Mouse (Mus musculus): ENCODE data around the gene Actl11. TPM values are rescaled to one million over a fixed set of nuclear protein-coding genes. Genes with fewer than 3 reads are reported as not detected.
A peak's percentile ranks its signal among the peaks of the same experiment; 100 is the strongest.

The Actl11 gene
- not detected for total RNA-seq (2021)
- long read RNA-seq, experiment 1, result 0 reads
- long read RNA-seq, experiment 2, result 0 reads

DNA sequence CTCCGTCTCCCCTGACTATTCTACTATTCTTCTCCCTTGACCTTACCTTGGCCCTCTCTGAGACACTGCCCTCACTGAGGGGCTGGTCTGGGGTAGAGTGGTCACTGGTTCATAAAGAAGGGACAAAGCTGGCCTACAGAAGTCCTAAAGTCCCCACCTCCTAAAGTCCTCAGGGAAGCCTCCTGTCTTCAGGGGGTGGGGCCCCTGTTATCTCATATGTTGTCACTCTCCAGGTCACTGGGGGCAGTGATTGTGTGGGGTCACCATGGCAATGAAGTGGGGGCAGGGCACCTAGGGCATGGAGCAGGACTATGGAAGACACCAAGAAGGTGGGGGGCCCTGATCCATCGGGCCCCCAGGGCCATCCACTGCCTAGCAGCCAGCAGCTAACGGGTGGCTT is at the start of gene Actl11:
Actl11 (plus strand) TSS at position 301 of the 400 bp plus-strand sequence.
- DNase-seq (ENCODE audit: low spot score in 2 of 2), result no peak

DNA sequence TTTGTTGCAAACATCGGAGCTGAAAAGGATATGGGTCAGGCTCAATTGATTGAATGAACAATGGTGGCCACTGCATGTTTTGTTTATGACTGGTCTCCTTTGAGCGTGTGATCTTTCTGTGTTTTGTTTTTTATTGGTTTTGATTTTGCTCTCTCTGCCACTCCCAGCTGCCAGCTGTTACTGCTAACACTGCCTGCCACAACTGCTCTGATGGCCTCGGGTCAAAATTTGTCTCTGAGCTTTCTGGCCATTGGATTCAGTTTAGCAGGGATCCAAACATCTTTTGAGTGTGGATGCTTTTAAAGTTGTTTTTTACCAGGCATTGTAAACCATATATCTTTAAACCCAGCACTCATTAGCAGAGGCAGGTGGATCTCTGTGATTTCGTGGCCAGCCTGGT is 47.9 kb upstream of the Actl11 start:
- no peak for DNase-seq (ENCODE audit: low spot score in 2 of 2)

DNA sequence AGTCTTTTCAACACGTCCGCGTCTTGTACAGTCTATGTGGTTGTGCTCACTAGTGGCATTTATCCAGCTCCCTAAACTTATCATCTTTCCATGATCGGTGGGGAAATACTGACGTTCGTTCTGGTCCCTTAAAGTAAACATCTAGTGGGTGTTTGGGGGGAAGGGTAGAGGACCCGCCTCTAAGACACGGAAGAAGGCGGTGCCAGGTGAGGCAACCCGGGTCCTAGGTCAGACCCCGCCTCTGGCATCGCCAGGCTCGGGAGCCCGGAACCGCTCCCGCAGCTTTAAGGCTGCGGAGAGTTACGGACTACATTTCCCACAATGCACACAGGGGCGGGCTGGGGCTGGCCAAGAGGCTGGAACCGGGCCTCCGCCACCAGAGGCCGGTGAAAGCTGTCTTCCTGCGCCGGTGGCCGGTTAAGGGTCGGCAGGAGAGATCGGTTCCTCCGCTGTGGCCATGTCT is 40.4 kb upstream of the Actl11 start, which contains the start of gene Mon1a:
Mon1a (plus strand) TSS at position 348 of the 463 bp plus-strand sequence.
- DNase-seq (ENCODE audit: low spot score in 2 of 2), result peak; percentile 63 to 76

DNA sequence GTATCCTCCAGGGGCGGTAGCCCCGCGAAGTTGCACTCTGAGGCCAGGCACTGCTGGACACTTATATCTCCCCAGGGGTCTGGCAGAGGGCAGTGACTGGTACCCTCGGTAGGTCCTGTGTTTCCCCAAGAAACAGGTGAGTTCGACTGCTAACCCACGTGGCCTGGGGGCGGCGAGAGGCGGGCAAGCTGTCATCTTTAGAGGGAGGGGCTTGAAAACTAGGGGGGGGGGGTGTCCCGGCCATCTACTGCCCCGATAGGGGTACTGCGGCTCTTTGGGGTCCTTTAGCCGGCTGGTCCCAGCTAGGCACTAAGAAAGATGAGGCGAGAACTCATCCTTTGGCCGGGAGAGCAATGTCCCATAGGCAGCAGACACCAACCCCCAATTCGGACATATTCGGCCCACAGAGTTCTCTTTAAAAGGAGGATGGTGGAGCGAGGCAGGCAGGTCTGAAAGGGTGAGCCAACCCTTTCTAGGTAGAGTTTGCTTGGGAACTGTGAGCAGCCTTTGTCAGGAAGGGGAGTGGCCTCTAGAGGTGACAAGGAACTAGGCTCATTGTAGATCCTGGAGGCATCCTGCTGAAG is 39.9 kb upstream of the Actl11 start:
- DNase-seq (ENCODE audit: low spot score in 2 of 2), result no peak

DNA sequence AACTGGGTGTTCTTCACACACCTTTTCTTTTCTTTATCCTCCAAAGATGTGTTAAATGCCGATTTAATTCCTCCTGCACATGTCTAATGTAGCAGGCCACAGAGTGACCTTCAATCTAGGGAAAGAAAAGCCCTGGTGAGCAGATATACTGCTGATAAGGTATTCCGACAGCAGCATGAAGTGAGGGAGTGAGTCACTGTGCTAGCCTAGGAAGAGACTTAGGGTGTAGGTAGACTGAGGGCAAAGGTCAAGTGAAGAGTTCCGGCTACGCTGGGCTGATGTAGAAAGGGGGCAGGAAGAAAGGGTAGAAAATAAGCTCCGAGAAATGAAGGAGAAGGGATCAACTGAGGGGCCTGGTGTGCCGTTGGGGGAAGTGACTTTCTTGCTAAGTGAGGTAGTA is 38.0 kb upstream of the Actl11 start:
- DNase-seq (ENCODE audit: low spot score in 2 of 2), result no peak

DNA sequence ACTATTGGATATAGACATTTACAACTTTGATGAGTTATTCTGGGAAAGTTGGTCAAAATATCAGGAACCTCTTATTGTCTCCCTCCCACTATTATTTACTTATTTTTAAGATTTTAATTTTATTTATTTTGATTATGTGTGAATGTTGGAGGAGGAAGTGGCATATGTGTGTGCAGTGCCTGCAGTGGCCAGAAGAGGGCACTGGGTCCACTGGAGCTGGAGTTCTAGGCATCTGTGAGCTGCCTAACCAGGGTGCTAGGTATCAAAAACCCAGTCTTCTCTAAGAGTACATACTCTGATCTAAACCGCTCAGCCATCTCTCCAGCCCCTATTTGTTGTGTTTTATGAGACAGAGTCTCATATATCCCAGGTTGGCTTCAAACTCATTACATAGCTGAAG is 37.2 kb upstream of the Actl11 start:
- DNase-seq (ENCODE audit: low spot score in 2 of 2), result no peak

DNA sequence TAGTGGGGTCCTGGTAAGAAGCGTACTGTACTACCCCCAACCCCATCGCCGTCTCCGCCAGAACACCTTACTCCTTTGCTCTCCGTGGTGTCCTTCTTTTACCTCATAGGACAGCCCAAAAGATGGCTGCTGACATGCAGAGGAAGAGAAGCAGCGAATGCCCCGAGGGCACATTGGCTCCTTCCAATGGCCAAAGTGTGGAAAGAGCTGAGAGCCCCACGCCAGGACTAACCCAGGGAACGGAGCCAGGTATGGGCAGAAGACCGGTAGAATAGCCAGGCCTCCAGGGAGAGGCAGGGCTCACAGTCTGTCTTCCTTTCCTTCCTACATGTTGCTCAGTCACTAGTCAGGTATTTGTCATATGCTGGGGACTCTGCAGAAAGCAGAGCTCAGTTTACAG is 29.7 kb upstream of the Actl11 start:
- DNase-seq (ENCODE audit: low spot score in 2 of 2), result no peak

DNA sequence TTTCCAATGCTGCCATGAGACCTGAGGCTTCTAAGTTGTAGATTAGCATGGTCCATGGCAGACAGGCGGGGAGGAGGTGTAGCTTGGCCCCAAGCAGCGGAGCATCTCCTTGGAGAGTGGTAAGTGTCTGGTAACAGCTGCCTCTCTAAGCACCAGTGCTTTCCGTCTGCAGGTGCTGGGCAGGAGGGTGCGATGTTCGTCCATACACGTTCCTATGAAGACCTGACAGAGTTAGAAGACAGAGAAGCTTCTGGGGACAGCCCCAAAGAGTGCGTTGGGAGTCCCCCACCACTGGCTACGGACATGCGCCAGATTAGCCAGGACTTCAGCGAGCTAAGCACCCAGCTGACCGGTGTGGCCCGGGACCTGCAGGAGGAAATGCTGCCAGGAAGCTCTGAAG is 28.4 kb upstream of the Actl11 start:
- no peak for DNase-seq (ENCODE audit: low spot score in 2 of 2)

DNA sequence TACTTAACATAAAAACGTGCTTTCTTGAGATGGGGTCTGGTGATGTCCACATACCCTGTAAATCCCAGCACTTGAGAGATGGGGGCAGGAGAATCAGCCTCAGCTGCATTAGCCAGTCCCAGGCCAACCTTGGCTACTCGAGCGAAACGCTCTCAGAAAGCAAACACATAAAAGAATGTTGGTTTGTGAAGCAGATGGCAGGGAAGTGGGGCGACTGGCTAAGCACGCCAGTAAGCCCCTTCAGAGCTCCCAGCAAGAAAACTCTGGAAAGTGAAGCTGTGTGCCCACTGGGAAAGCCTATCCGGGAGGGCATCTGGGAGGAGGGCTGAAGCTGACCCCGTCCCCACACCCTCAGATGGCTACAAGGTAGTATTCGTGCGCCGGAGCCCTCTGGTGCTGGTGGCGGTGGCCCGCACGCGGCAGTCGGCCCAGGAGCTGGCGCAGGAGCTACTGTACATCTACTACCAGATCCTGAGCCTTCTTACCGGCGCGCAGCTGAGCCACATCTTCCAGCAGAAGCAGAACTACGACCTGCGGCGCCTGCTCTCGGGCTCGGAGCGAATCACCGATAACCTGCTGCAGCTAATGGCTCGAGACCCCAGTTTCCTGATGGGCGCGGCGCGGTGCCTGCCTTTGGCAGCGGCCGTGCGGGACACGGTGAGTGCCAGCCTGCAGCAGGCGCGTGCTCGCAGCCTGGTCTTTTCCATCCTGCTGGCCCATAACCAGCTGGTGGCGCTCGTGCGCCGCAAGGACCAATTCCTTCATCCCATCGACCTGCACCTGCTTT is 27.2 kb upstream of the Actl11 start:
- no peak for DNase-seq (ENCODE audit: low spot score in 2 of 2)

DNA sequence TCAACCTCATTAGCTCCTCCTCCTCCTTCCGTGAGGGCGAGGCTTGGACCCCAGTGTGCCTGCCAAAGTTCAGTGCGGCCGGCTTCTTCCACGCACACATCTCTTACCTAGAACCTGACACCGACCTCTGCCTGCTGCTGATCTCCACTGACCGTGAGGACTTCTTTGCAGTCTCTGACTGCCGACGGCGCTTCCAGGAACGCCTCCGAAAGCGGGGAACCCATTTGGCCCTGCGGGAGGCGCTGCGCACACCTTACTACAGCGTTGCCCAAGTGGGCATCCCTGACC is 26.7 kb upstream of the Actl11 start:
- DNase-seq (ENCODE audit: low spot score in 2 of 2), result no peak

DNA sequence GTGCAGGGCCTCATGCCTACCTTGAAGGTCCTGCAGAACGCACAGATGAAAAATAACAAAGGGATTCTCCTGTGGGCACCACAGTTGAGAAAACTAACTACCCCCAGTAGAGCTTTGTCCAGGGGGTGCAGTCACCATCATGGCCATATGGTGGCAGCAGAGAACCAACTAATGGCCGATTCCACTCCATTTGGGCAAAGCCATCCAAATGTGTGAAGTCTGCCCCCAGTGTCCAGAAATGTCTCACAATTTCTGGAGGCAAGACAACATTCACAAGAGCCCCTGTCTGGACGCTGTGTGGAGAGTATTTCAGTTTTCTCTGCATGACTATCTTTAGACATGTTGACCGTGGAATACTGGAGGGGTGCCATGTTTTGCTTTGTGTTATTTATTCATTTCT is 23.5 kb upstream of the Actl11 start:
- DNase-seq (ENCODE audit: low spot score in 2 of 2), result peak; percentile 73 to 80

DNA sequence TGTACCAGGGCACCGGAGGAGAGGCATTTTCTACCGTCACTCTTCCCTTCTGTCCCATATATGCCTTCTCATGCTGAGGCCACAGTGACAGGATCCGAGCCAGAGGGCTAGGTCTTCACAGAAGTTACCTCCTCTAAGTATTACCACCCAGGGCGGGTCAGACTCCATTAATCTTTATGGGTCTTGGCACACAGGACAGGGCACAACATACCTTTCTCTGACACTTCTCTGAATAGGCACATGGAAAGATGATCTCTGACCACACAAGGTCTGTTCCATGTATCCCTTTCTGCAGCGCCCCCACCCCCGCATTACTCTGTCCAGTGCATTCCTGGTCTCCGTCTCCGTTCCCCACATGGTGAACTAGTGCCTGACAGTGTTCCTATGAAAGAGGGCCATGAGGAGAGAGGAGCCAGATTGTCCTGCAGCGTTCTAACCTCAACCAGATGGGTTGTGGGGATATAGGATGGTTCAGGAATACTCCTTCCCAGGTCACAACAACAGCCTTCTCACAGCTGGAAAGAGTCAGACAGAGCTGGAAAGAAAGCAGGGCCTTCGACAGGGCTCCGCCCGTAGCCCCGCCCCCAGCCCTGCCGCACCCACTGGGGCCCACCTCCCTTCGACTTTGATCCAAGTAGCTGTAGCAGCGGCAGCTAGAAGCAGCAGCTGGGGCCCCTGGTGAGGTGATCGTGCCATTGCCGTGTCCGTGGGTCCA is 21.9 kb upstream of the Actl11 start, which contains the start of gene Mst1r:
Mst1r (plus strand) TSS at position 622 of the 715 bp plus-strand sequence.
- peak; percentile 50 to 55 for DNase-seq (ENCODE audit: low spot score in 2 of 2)

DNA sequence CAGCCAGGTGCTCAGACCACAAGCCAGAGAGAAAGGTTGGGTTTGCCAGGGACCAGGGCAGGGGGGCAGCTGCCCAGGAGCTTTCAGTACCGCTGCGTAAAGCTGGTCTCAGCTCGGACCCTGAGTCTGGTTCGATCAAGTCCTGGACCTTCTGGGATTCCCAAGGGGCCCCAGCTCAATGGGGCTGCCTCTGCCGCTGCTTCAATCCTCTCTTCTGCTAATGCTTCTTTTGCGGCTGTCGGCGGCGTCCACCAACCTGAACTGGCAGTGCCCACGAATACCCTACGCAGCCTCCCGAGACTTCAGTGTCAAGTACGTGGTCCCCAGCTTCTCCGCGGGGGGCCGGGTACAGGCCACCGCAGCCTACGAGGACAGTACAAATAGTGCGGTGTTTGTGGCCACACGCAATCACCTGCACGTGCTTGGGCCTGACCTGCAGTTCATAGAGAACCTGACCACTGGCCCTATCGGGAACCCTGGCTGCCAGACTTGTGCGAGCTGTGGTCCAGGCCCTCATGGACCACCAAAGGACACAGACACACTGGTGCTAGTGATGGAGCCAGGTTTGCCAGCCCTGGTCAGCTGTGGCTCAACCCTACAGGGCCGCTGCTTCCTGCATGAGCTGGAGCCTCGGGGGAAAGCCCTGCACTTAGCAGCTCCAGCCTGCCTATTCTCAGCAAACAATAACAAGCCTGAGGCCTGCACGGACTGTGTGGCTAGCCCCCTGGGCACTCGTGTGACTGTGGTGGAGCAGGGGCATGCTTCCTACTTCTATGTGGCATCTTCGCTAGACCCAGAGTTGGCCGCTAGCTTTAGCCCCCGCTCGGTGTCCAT is 21.1 kb upstream of the Actl11 start:
- DNase-seq (ENCODE audit: low spot score in 2 of 2), result no peak

DNA sequence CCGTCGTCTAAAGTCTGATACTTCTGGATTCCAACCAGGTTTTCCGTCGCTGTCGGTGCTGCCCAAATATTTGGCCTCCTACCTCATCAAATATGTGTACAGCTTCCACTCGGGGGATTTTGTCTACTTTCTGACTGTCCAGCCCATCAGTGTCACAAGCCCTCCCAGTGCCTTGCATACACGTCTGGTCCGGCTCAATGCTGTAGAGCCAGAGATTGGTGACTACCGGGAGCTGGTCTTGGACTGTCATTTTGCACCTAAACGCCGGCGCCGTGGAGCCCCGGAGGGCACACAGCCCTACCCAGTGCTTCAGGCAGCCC is 20.5 kb upstream of the Actl11 start:
- DNase-seq (ENCODE audit: low spot score in 2 of 2), result no peak

DNA sequence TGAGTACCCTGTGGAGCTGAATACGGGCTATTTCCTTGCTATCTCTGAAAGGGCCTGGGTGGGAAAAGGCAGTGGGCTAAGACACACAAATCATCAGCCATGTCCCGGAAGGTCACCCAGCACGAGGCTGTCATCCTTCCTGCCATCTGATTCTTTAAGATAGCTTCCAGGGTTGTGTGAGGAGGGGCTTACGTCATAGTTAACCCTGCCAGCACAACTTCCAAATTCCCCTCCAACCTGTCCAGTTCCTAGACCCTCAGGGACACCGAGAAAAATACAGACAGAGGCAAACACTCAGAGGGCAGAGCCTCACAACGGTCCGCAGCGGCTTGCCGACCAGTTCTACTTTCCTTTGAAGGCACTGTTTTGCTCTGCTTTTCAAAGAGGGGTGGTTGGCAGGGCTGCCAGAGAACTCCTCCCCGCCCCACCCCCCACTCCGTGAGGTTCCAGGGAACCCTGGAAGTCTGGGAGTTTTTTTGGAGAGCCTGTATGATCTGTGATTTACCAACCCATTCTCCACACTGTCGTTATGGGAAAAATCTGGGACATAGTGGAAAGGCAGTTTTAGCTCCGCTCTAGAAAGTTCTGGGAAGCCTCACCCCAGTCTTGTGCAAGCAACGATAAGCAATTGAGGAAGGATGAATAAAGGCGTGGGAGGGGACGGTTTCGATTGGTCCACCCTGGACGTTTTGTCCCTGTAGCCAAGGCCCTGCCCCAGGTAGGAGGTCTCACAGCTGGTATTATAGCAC is 19.7 kb upstream of the Actl11 start:
- no peak for DNase-seq (ENCODE audit: low spot score in 2 of 2)

DNA sequence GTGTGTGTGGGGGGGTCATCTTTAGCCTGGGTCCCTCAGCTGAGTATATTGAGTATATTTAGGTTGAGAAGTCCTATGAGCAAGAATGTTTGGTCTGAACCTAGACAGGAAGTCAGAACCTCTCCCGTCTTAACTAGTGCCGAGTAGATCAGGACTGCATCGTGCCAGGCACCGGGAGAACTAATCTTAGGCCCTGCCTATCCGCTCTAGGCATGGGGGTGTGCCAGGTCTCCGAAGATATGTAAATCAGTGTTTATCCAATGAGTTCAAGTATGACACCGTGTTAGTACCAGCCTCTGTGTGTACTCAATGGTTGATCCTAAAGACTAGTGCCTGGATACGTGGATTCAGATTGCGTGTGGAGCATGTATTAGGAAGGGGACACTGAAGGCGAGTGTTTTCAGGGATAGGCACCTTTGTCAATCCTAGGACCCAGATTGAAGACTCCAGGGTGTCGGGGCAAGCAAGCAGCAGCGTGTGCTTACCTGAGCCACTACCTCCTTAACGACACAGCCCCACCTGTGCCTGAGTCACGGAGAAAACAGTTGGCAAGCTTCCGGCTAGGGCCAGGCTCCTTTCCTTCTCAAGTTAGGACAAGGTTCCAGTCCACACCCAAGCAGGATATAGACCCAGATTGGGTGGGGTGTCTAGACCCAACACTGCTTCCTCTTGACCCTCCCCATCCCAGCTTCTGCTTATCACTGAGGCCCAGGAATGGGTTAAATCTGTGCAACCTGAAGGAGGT is 18.1 kb upstream of the Actl11 start:
- DNase-seq (ENCODE audit: low spot score in 2 of 2), result no peak

DNA sequence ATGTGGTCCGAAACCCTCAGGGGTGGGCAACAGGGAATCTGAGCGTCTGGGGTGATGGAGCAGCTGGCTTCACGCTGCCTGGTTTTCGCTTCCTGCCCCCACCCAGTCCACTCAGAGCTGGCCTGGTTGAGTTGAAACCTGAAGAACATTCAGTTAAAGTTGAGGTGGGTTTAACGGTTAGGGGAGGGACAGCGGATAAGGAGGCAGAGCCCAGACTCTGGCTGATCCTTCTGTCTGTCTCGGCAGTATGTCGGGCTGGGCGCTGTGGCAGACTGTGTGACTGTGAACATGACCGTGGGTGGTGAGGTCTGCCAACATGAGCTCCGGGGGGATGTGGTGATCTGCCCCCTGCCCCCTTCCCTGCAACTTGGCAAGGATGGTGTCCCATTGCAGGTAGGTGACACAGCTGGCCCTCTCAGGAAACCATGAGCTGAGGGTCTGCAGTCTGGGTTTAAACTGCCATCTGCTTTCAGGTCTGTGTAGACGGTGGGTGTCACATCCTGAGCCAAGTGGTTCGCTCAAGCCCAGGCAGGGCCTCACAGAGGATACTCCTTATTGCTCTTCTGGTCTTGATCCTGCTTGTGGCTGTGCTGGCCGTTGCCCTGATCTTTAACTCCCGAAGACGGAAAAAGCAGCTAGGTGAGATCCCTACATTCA is 13.4 kb upstream of the Actl11 start:
- DNase-seq (ENCODE audit: low spot score in 2 of 2), result no peak

DNA sequence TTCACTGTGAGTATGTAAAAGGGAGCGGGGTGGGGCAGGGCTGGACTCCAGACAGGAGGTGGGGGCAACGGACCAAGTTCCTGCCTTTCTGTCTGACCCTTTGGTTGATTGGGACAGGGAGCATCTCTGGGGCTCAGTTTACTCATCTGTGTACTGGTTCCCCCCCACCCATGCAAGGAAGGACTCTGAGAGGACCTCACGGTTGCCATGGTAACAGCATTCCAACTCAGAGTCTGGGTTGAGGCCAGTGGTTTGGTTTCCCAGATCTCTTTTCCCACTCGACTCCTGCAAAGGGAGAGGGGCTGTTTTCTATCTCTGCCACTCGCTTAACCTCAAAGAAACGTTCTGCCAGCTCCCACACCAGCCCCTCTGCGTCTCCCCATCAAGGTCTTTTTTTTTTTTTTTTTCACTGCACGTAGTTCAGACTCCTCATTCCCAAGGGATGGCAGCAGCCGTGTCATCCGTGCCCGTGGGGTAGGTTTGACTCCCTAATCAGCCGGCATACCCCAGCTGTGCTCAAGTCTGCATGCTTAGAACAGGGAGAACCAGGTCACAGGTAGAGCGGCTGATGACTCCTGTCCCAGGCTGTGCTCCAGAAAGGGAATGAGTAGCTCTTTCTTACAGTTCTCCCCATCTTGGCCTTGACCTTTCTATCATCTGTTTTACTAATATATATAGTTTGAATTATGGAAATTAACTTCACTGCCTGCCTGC is 10.2 kb upstream of the Actl11 start:
- DNase-seq (ENCODE audit: low spot score in 2 of 2), result no peak

DNA sequence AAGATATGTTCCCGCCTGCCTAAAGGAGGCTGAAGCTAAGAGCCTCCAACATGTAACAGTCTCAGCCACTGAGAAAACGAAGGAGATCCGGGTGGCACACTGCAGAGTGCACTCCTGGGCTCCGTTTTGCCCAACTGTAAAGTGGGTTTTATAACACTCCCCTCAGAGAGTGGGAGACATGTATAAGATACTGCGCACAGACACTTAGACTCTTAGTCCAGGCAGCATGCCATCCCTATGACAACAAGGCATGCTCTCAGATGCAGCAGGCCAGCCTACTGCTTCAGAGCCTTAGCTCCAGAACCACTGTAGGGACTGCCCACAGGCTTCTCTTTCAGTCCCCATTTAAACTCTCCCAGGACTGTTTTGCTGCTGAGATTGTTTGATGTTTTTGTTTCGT is 9.4 kb upstream of the Actl11 start:
- DNase-seq (ENCODE audit: low spot score in 2 of 2), result no peak
